Mouse (Mus musculus): ENCODE data around the gene Ogfod2.

DNA sequence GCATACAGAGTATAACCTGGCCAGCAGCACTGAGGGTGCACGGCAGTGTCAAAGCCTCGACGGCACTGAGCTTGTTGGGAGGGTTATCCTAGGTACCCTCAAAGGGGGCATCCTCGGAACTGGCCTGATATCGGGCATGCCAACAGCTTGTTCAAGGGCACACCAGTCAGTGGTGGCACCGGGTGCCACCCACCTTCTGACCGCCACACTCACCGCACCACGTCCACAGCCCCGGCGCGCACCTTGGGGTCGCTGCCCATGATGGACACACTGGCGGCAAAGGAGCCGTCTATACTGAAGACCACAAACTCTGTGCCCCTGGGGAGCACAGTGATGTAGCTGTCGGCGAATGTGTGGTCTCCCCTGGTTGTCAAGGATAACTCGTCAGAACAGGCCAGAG, 10.3 kb downstream of the Ogfod2 start:
- no peak for TF ChIP-seq CTCF (IDR thresholded peaks at IDR 0.05; ENCODE audit: control insufficient read depth, insufficient read depth, insufficient read length)
- no peak for TF ChIP-seq FOSL1 (IDR thresholded peaks at IDR 0.05; ENCODE audit: insufficient read depth, low read length, poor library complexity, severe bottlenecking)

All from C2C12 (cell line).